Comparison of ENCODE assay signal across 1 mouse cellular context in the genomic region with DNA sequence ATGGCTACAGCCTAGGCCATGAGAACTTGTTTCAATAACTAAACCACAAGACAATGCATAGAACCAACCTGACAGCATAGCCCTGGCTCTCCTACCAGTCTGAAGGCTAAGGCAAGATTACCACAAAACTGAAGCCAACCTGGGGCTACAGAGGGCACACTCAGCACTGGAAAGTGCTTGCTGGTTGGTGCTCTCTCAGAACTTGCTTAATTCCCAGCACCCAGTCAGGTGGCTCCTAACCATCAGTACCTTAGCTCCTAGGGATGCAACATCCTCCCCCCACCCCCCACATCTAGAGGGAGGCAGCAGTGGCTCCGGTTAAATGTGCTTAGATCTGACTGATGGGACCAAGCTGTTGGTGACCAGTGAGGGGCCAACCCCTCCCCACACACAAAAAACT.
TF ChIP-seq lines count a peak whose summit lies in the region.

No protein-coding gene starts in this region.

TF ChIP-seq in ES-E14, 5 proteins besides CTCF, POLR2A, EP300 and RAD21:
- TF ChIP-seq CHD2 (IDR thresholded peaks at IDR 0.05; ENCODE audit: low read depth, low read length) (peak; percentile 25; the same call in 1 of the 2 replicates), MAFK (IDR thresholded peaks at IDR 0.05; ENCODE audit: insufficient read depth, low read depth, low read length) (no peak), HCFC1 (IDR thresholded peaks at IDR 0.05; ENCODE audit: borderline replicate concordance, insufficient read depth, low read length) (no peak), ZC3H11A (IDR thresholded peaks at IDR 0.05; ENCODE audit: borderline replicate concordance, low read depth, low read length) (no peak), ZNF384 (IDR thresholded peaks at IDR 0.05; ENCODE audit: low read depth, low read length) (no peak)
